Comparison of ENCODE assay signal across 8 mouse cellular contexts in genomic region chr13:100832741-100833639, GRCm38 (mm10). TPM values are rescaled to one million over a fixed set of nuclear protein-coding genes. Genes with fewer than 3 reads are reported as not detected.
DNase-seq lines count a peak whose midpoint lies in the region; ATAC-seq and TF ChIP-seq lines count a peak whose summit lies in the region.

Gene Slc30a5 (minus strand): TSS chr13:100833427.

- peak; percentile 98 for DNase-seq in gastrocnemius, adult 8-10 months (ENCODE audit: low spot score in 2 of 2)
- DNase-seq in hindlimb bud, embryonic 11.5 days (ENCODE audit: extremely low spot score, low read depth, low spot score): peak; percentile 95
- peak; percentile 95 to 99 for DNase-seq in left cerebral cortex, adult 8-10 months (ENCODE audit: low spot score in 2 of 2)
- DNase-seq in right cerebral cortex, postnatal 10 days (ENCODE audit: low spot score in 2 of 2): peak; percentile 99 to 100
- DNase-seq in urinary bladder, postnatal 25 days (ENCODE audit: low spot score): peak; percentile 99

- peak; percentile 92 for TF ChIP-seq POLR2A in cortical plate, adult 2 months (IDR thresholded peaks at IDR 0.05; ENCODE audit: extremely low read depth, insufficient read depth, low read length)

- no peaks in the 10 kb centered on the region for H3K9me3 ChIP-seq in megakaryocyte, embryonic 14.5 days

- peak; percentile 94 for ATAC-seq in activated CD4-positive, CD25-positive, alpha-beta regulatory T cell, adult 4 months

- no peaks in the 10 kb centered on the region for H3K27me3 ChIP-seq in megakaryocyte, embryonic 14.5 days (replicated peaks)

- peaks cover 3% of the 10 kb centered on the region for H3K4me1 ChIP-seq in cortical plate, adult 2 months (ENCODE audit: control insufficient read depth, insufficient read depth, low read length)
- H3K4me1 ChIP-seq in megakaryocyte, embryonic 14.5 days: peaks cover 60% of the 10 kb centered on the region

- TF ChIP-seq CTCF in cortical plate, adult 2 months (IDR thresholded peaks at IDR 0.05; ENCODE audit: extremely low read depth, insufficient read depth, low read length): peak; percentile 74

- H3K4me3 ChIP-seq in cortical plate, adult 2 months (ENCODE audit: insufficient read depth, low read length): peak within 1 kb of the TSS; percentile 64
- H3K4me3 ChIP-seq in megakaryocyte, embryonic 14.5 days (replicated peaks): peak within 1 kb of the TSS; percentile 98

- peaks cover 11% of the 10 kb centered on the region for H3K36me3 ChIP-seq in megakaryocyte, embryonic 14.5 days (replicated peaks; ENCODE audit: low read length)

- H3K27ac ChIP-seq in cortical plate, adult 2 months (ENCODE audit: insufficient read depth, low read length): peak within 1 kb of the TSS; percentile 62

RNA-seq across cellular contexts. Expression of gene Slc30a5, which starts in this region (rescaled TPM):
- 10 to 100 TPM; 11.2 to 13.8 TPM for polyA plus RNA-seq in activated CD4-positive, CD25-positive, alpha-beta regulatory T cell, adult 4 months (2017; shearing (Covaris generic))
- 43.5 and 43.7 TPM in 2 replicates for polyA plus RNA-seq in cortical plate, adult 2 months (2012; rRNA removed)
- 10 to 100 TPM in 1 of 4 experiments, 1 to 10 TPM in 3; 7.4 to 10.3 (median 8.9) TPM for total RNA-seq in gastrocnemius, adult 8-10 months (2022)
- total RNA-seq in left cerebral cortex, adult 8-10 months (2022): 10 to 100 TPM; 38.9 to 45.2 (median 41.4) TPM
- 2.0 and 2.3 TPM in 2 replicates for polyA plus RNA-seq in megakaryocyte, embryonic 14.5 days (2012; ENCODE audit: insufficient read depth, low replicate concordance)

Comparison
In these comparisons a context has a peak if more than half of its experiments do, and no peak if none do; other contexts are left out.
1. Peak in every context shown above with its lines: DNase-seq, ATAC-seq, H3K4me3 ChIP-seq and H3K27ac ChIP-seq.